Mouse (Mus musculus) urinary bladder, adult 2 months (tissue): ENCODE results near the gene Sema3b. TPM values are rescaled to one million over a fixed set of nuclear protein-coding genes. Genes with fewer than 3 reads are reported as not detected.

ENCODE experiments used
- DNase-seq: peaks from one replicate; pipeline ENCODE4 v3.0.0; 2022; ENCODE audit warnings: low spot score
- polyA plus RNA-seq: library from polyadenylated mRNA; depleted of rRNA; stranded (reverse); fragments of >200 nt; gene quantifications from 2 replicates; pipeline ENCODE4 v1.2.3, GENCODE M21; 2012; rRNA removed

The Sema3b gene
- polyA plus RNA-seq, 1 experiment = 71.0 TPM

- DNase-seq = no peak
These were observed 60.2 kb downstream of the Sema3b start for GRCm38 (mm10) chr9:107548820-107549219.

- DNase-seq = no peak
These were observed 61.1 kb downstream of the Sema3b start for GRCm38 (mm10) chr9:107547957-107548356.

Other genes starting within 250 kb of the Sema3b start
- gene Cacna2d2, start 209.6 kb downstream of the Sema3b start, polyA plus RNA-seq = 0.46 and 0.84 TPM in 2 replicates
- gene Tmem115, start 75.3 kb downstream of the Sema3b start, polyA plus RNA-seq = 33.6 and 34.0 TPM in 2 replicates
- gene Cyb561d2, start 67.0 kb downstream of the Sema3b start, polyA plus RNA-seq = 15.2 and 19.4 TPM in 2 replicates
- 26.6 and 35.2 TPM in 2 replicates for gene Nprl2, start 67.0 kb downstream of the Sema3b start, polyA plus RNA-seq
- 0.56 and 0.78 TPM in 2 replicates for gene Zmynd10, start 61.9 kb downstream of the Sema3b start, polyA plus RNA-seq
- 41.5 and 58.9 TPM in 2 replicates for gene Rassf1, start 57.7 kb downstream of the Sema3b start, polyA plus RNA-seq
- gene Tusc2, start 46.0 kb downstream of the Sema3b start, polyA plus RNA-seq = 43.9 and 50.6 TPM in 2 replicates
- gene Hyal2, start 41.3 kb downstream of the Sema3b start, polyA plus RNA-seq = 24.0 and 35.6 TPM in 2 replicates
- gene Hyal1, start 32.3 kb downstream of the Sema3b start, polyA plus RNA-seq = 16.8 and 24.9 TPM in 2 replicates
- 24.6 and 37.3 TPM in 2 replicates for gene Naa80, start 30.3 kb downstream of the Sema3b start, polyA plus RNA-seq
- 0.50 and 0.52 TPM in 2 replicates for gene Hyal3, start 28.4 kb downstream of the Sema3b start, polyA plus RNA-seq
- gene Ifrd2, start 21.6 kb downstream of the Sema3b start, polyA plus RNA-seq = 31.3 and 36.0 TPM in 2 replicates
- 449 and 465 TPM in 2 replicates for gene Gnai2, start 26.1 kb upstream of the Sema3b start, polyA plus RNA-seq
- gene Slc38a3, start 60.3 kb upstream of the Sema3b start, polyA plus RNA-seq = 0.44 and 0.45 TPM in 2 replicates
- 0.06 TPM in 1 of 2 replicates, not detected in the other for gene Gnat1, start 70.5 kb upstream of the Sema3b start, polyA plus RNA-seq
- gene Sema3f, start 101.2 kb upstream of the Sema3b start, polyA plus RNA-seq = 110 and 111 TPM in 2 replicates
- 105 and 116 TPM in 2 replicates for gene Rbm5, start 161.8 kb upstream of the Sema3b start, polyA plus RNA-seq